Mouse (Mus musculus) hindbrain, embryonic 14.5 days (tissue): Measurements from ENCODE around the gene Srgap1. TPM values are rescaled to one million over a fixed set of nuclear protein-coding genes. Genes with fewer than 3 reads are reported as not detected.

Experiments used
- ATAC-seq: fragments of 200-750 bp; cut with Nextera tagmentation; 2 replicates; pipeline ENCODE4 v1.8.0; 2017; ENCODE audit warnings: moderate number of reproducible peaks, mild to moderate bottlenecking, moderate TSS enrichment, moderate library complexity; ENCODE audit not compliant: low FRiP score
- DNase-seq: peaks from one replicate; pipeline ENCODE4 v3.0.0-alpha.2; 2015; ENCODE audit warnings: low spot score
- H3K27ac ChIP-seq: fragments of 300-500 bp; sonication (generic); 2 replicates; pipeline ENCODE4 v1.5.1; 2014; ENCODE audit warnings: mild to moderate bottlenecking, moderate library complexity
- H3K27me3 ChIP-seq: fragments of 300-500 bp; sonication (generic); 2 replicates; pipeline ENCODE4 v1.6.1; 2014; ENCODE audit warnings: mild to moderate bottlenecking, low read length, mixed read lengths; ENCODE audit not compliant: control insufficient read depth, insufficient read depth
- H3K36me3 ChIP-seq: fragments of 300-500 bp; sonication (generic); replicated peaks from 2 replicates; pipeline ENCODE4 v1.6.1; 2014; ENCODE audit not compliant: control insufficient read depth, insufficient read depth
- H3K4me1 ChIP-seq: fragments of 300-500 bp; sonication (generic); replicated peaks from 2 replicates; pipeline ENCODE4 v1.6.1; 2014; ENCODE audit warnings: antibody characterized with exemption, low read length, mixed read lengths; ENCODE audit not compliant: control insufficient read depth, insufficient read depth
- H3K4me2 ChIP-seq: fragments of 300-500 bp; sonication (generic); replicated peaks from 2 replicates; pipeline ENCODE4 v1.6.1; 2014; ENCODE audit warnings: mild to moderate bottlenecking, moderate library complexity
- H3K4me3 ChIP-seq: fragments of 300-500 bp; sonication (generic); replicated peaks from 2 replicates; pipeline ENCODE4 v1.5.1; 2014; ENCODE audit warnings: mild to moderate bottlenecking, low read length
- H3K9ac ChIP-seq: fragments of 300-500 bp; sonication (generic); 2 replicates; pipeline ENCODE4 v1.6.1; 2014
- H3K9me3 ChIP-seq: fragments of 300-500 bp; sonication (generic); 2 replicates; pipeline ENCODE4 v1.6.1; 2016; ENCODE audit warnings: low read length; ENCODE audit not compliant: control insufficient read depth
- WGBS: fragments of 180-500 bp; shearing (Covaris S2); extraction: QIAGEN DNeasy Blood & Tissue Kit; methylation state at CpG from one replicate; pipeline ENCODE4 v1.1.7; 2014; 5-methylcytosine and 5-hydroxymethylcytosine counted together
- polyA plus RNA-seq: library from polyadenylated mRNA; unstranded; fragments of >200 nt; fragmentation: Nextera tagmentation; extraction: Ambion mirVana; gene quantifications from 2 replicates; pipeline ENCODE4 v1.2.1, GENCODE M21; 2014

The Srgap1 gene
- polyA plus RNA-seq, 1 experiment from 2014 or later, result 34.6 TPM

- Histone ChIP-seq H3K4me1 (peaks cover 9% of the 10 kb centered on the region; the same call in 1 of the 2 replicates), H3K4me3 (peak within 1 kb of the TSS; percentile 91), H3K36me3 (no peaks in the 10 kb centered on the region), H3K4me2 (peak within 1 kb of the TSS; percentile 96), H3K9me3 (no peaks in the 10 kb centered on the region), H3K9ac (peak within 1 kb of the TSS; percentile 62), H3K27ac (peak within 1 kb of the TSS; percentile 63), H3K27me3 (no peaks in the 10 kb centered on the region)
- ATAC-seq (peak; percentile 92), DNase-seq (peak; percentile 90)
- under 1% methylated on average over 67 of the region's 68 CpGs for WGBS
Observed at GRCm38 (mm10) chr10:121739548-121740505, 307.3 kb downstream of the Srgap1 start, which contains the start of gene BC048403. Gene BC048403 (plus strand): TSS chr10:121739937.

- DNase-seq (no peak), ATAC-seq (no peak)
- H3K27ac ChIP-seq, result no peak overlapping the region
- WGBS, result 91% methylated on average over 3 of the region's 3 CpGs
- peaks cover 9% of the 10 kb centered on the region; the same call in 1 of the 2 replicates for H3K4me1 ChIP-seq
- no peaks in the 10 kb centered on the region for H3K27me3 ChIP-seq
- H3K9ac ChIP-seq, result no peak overlapping the region
- H3K9me3 ChIP-seq, result no peaks in the 10 kb centered on the region
- no peaks in the 10 kb centered on the region for H3K36me3 ChIP-seq
- no peak overlapping the region for H3K4me2 ChIP-seq
- H3K4me3 ChIP-seq, result no peak overlapping the region
Observed at GRCm38 (mm10) chr10:121737256-121737655, 309.9 kb downstream of the Srgap1 start.

GRCm38 (mm10) chr10:121732542-121732941 is 314.6 kb downstream of the Srgap1 start:
- WGBS, result 68% methylated on average over 9 of the region's 9 CpGs
- Histone ChIP-seq H3K9me3 (no peaks in the 10 kb centered on the region), H3K27ac (no peak overlapping the region), H3K36me3 (no peaks in the 10 kb centered on the region), H3K9ac (no peak overlapping the region), H3K4me3 (no peak overlapping the region), H3K4me1 (no peaks in the 10 kb centered on the region), H3K4me2 (no peak overlapping the region), H3K27me3 (no peaks in the 10 kb centered on the region)
- DNase-seq (no peak), ATAC-seq (no peak)

GRCm38 (mm10) chr10:121731048-121731725 is 315.9 kb downstream of the Srgap1 start:
- Histone ChIP-seq H3K27me3 (no peaks in the 10 kb centered on the region), H3K9me3 (no peaks in the 10 kb centered on the region), H3K4me2 (no peak overlapping the region), H3K36me3 (no peaks in the 10 kb centered on the region), H3K9ac (no peak overlapping the region), H3K4me1 (no peaks in the 10 kb centered on the region), H3K4me3 (no peak overlapping the region), H3K27ac (no peak overlapping the region)
- ATAC-seq (no peak), DNase-seq (no peak)
- WGBS, result 92% methylated on average over 8 of the region's 8 CpGs

Other genes with a start within 250 kb of the Srgap1 start
- gene Rxylt1, start 50.1 kb upstream of the Srgap1 start, polyA plus RNA-seq, result 42.8 and 47.8 TPM in 2 replicates